Mouse (Mus musculus): Measurements from ENCODE around the gene Angptl4. TPM values are rescaled to one million over a fixed set of nuclear protein-coding genes. Genes with fewer than 3 reads are reported as not detected.

Gene Angptl4
- polyA plus RNA-seq, 1 experiment from 2014 or later = 39.0 TPM

GRCm38 (mm10) chr17:33771617-33772016 lies 10.0 kb downstream of the Angptl4 start:
- no peak for DNase-seq (ENCODE audit: low spot score)
- H3K36me3 ChIP-seq (replicated peaks) = peaks cover 24% of the 10 kb centered on the region
- no peak overlapping the region for H3K4me3 ChIP-seq
- WGBS = 95% methylated on average over 4 of the region's 4 CpGs
- no peaks in the 10 kb centered on the region for H3K9me3 ChIP-seq
- H3K27ac ChIP-seq (replicated peaks) = no peak overlapping the region
- no peaks in the 10 kb centered on the region for H3K27me3 ChIP-seq (replicated peaks; ENCODE audit: low read depth, poor library complexity, severe bottlenecking)
- no peaks in the 10 kb centered on the region for H3K4me1 ChIP-seq

GRCm38 (mm10) chr17:33766389-33766788 lies 15.2 kb downstream of the Angptl4 start:
- DNase-seq (ENCODE audit: low spot score) = no peak
- WGBS = 84% methylated on average over 3 of the region's 3 CpGs
- H3K4me3 ChIP-seq = no peak overlapping the region
- no peak overlapping the region for H3K27ac ChIP-seq (replicated peaks)
- no peaks in the 10 kb centered on the region for H3K27me3 ChIP-seq (replicated peaks; ENCODE audit: low read depth, poor library complexity, severe bottlenecking)
- no peaks in the 10 kb centered on the region for H3K36me3 ChIP-seq (replicated peaks)
- H3K9me3 ChIP-seq = no peaks in the 10 kb centered on the region
- H3K4me1 ChIP-seq = no peaks in the 10 kb centered on the region

DNA sequence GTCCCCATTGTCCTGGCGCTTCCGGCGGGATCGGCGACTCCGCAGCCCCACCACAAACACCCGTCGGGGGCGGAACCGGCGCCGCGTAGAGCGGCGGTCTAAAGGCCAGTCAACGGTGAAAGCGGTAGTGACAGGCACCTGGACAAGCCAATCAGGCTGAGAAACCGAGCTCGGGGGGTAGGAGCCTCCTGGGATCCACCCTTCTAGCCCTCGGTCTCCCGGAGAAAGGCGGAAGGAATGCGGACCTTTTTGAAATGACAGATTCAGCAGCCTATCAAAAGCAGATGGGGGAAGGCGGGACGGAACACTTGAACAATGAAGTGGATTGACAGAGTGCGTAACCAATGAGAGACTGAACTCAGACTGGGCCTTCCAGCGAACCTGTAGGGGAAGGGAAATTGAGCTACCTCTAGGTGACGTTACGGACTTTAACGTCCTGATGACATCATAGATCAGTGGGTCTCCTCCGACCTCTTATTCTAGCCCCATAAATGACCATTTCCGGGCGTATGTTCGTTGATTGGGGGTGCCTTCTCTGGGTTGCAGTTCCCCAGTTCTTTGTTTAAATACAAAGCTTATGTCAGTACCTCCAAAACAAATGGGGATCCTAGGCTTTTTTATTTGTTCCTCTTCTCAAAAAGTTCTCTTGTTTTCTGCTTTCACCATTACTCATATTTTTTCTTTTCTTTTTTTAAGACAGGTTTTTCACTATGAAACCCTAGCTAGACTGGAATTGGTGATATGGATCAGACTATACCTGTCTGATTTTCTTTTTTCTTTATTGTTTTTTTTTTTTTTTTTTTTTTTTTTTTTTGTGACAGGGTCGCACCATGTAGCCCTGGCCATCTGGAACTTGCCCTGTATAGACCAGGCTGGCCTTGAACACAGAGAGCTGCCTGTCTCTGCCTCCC lies 21.1 kb downstream of the Angptl4 start, which contains the start of gene Rab11b:
Gene Rab11b (minus strand): TSS at position 276 of the 911 bp plus-strand sequence.
- Histone ChIP-seq H3K4me3 (peak within 1 kb of the TSS; percentile 93), H3K9me3 (no peaks in the 10 kb centered on the region), H3K36me3 (replicated peaks) (peaks cover 29% of the 10 kb centered on the region), H3K27me3 (replicated peaks; ENCODE audit: low read depth, poor library complexity, severe bottlenecking) (no peaks in the 10 kb centered on the region), H3K27ac (replicated peaks) (peak within 1 kb of the TSS; percentile 100), H3K4me1 (peaks cover 43% of the 10 kb centered on the region)
- 3% methylated on average over 35 of the region's 35 CpGs for WGBS
- peak; percentile 99 for DNase-seq (ENCODE audit: low spot score)

DNA sequence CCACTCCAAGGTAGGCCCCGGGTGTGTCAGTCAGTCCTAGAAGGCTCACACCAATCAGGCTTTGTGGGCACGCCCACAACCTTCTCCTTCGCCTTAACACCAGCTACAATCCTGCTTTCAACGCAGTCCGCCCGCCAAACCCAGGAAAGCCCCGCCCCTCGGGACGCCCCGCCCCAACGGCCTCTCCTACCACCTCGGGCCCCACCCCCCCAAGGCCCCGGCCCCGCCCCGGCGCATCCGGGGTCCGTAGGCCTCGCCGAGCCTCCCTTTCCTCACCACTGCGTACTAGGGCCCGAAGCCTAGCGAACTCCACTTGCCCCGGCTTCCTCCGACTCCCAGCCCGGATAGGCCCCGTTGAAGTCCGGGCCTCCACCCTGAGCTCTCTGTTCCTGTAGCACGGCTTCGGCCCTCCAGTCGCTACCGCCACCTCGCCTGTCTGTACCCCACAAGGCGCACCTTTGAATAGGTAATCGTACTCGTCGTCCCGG lies 21.8 kb downstream of the Angptl4 start:
- peaks cover 33% of the 10 kb centered on the region for H3K36me3 ChIP-seq (replicated peaks)
- peak overlapping the region; percentile 100 for H3K27ac ChIP-seq (replicated peaks)
- peak; percentile 96 for DNase-seq (ENCODE audit: low spot score)
- no peaks in the 10 kb centered on the region for H3K27me3 ChIP-seq (replicated peaks; ENCODE audit: low read depth, poor library complexity, severe bottlenecking)
- WGBS = under 1% methylated on average over 38 of the region's 38 CpGs
- H3K4me3 ChIP-seq = peak overlapping the region; percentile 93
- no peaks in the 10 kb centered on the region for H3K9me3 ChIP-seq
- H3K4me1 ChIP-seq = peaks cover 46% of the 10 kb centered on the region

DNA sequence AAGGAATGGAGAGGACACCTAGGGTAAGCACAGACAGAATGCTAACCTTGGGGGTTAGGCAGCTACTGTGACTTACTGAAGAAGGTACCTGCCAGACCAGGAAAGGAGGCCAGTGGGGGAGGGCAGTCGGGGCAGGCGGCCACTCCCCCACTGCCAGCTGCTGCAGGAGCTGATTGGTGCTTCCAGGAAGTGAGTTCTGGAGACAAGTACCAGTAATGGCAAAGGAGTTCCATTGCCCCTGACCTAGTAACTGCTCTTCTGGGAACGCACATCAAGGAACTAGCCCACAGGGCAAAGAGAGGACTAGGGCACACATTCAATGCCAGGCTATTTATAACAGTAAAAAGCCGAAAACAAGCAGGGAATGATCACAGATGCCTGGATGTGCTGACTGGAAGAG lies 24.4 kb downstream of the Angptl4 start:
- Histone ChIP-seq H3K9me3 (no peaks in the 10 kb centered on the region), H3K4me3 (no peak overlapping the region), H3K27me3 (replicated peaks; ENCODE audit: low read depth, poor library complexity, severe bottlenecking) (no peaks in the 10 kb centered on the region), H3K4me1 (peaks cover 46% of the 10 kb centered on the region), H3K36me3 (replicated peaks) (peaks cover 47% of the 10 kb centered on the region), H3K27ac (replicated peaks) (no peak overlapping the region)
- 69% methylated on average over 4 of the region's 4 CpGs for WGBS
- no peak for DNase-seq (ENCODE audit: low spot score)

GRCm38 (mm10) chr17:33756108-33756790 lies 25.4 kb downstream of the Angptl4 start:
- H3K36me3 ChIP-seq (replicated peaks) = peaks cover 57% of the 10 kb centered on the region
- no peaks in the 10 kb centered on the region for H3K9me3 ChIP-seq
- DNase-seq (ENCODE audit: low spot score) = no peak
- 89% methylated on average over 3 of the region's 3 CpGs for WGBS
- no peak overlapping the region for H3K4me3 ChIP-seq
- no peak overlapping the region for H3K27ac ChIP-seq (replicated peaks)
- no peaks in the 10 kb centered on the region for H3K27me3 ChIP-seq (replicated peaks; ENCODE audit: low read depth, poor library complexity, severe bottlenecking)
- H3K4me1 ChIP-seq = peaks cover 46% of the 10 kb centered on the region

DNA sequence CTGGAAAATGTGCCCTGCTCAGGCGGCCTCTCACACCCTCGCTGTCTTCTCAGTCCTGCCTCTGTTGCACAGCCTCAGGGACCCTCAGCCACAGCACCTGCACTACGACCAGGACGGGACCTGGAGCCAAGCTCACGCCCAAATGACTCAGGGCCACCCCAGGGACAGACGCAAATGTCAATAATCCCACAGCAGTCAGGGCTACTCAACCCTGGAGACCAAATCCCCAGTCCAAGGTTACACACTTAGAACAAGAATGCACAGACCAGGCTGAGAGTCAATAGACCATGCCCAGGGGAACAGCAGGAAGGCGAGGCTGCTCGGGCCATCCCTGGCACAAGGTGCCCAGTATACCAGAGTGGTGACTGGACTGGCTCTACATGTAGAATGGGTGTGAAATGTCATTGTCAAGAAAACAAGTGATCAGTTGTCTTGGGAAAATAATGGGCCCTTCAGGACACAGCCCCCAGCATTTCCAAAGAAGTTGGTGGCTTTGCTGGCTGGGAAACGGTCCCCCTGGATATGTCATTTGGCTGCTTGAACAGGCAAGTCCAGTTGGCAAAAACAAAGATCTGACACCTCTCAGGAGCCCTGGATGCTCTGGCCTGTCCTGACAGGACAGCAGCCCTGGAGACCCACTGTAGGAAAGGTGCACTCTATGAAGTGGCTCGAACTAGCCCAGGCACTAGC lies 26.1 kb downstream of the Angptl4 start:
- Histone ChIP-seq H3K27me3 (replicated peaks; ENCODE audit: low read depth, poor library complexity, severe bottlenecking) (no peaks in the 10 kb centered on the region), H3K36me3 (replicated peaks) (peaks cover 63% of the 10 kb centered on the region), H3K4me1 (peaks cover 46% of the 10 kb centered on the region), H3K9me3 (no peaks in the 10 kb centered on the region), H3K27ac (replicated peaks) (no peak overlapping the region), H3K4me3 (no peak overlapping the region)
- DNase-seq (ENCODE audit: low spot score) = no peak
- 86% methylated on average over 10 of the region's 10 CpGs for WGBS

GRCm38 (mm10) chr17:33754656-33755055 lies 27.0 kb downstream of the Angptl4 start:
- H3K9me3 ChIP-seq = no peaks in the 10 kb centered on the region
- DNase-seq (ENCODE audit: low spot score) = no peak
- H3K4me3 ChIP-seq = no peak overlapping the region
- peaks cover 43% of the 10 kb centered on the region for H3K4me1 ChIP-seq
- WGBS = 64% methylated on average over 1 of the region's 1 CpGs
- H3K36me3 ChIP-seq (replicated peaks) = peaks cover 73% of the 10 kb centered on the region
- no peak overlapping the region for H3K27ac ChIP-seq (replicated peaks)
- no peaks in the 10 kb centered on the region for H3K27me3 ChIP-seq (replicated peaks; ENCODE audit: low read depth, poor library complexity, severe bottlenecking)

DNA sequence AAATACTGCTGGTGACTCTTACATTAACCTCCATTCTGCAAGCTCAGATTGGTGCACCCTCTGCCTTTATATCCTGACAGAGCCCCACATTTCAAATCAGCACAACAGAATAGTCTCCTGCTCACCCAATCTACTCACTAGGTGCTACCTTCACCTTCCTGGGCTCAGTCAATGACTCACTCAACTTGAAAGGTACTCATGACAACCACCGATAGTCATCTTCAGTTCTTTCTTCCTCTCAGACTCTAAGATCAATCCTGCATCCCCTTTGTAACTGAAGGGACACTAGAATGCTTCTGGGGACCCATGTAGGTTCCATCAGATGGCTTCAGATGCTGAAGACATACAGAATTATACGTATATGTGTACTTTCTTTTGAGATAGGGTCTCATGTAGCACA lies 29.3 kb downstream of the Angptl4 start:
- Histone ChIP-seq H3K36me3 (replicated peaks) (peaks cover 83% of the 10 kb centered on the region), H3K27me3 (replicated peaks; ENCODE audit: low read depth, poor library complexity, severe bottlenecking) (no peaks in the 10 kb centered on the region), H3K4me1 (peaks cover 21% of the 10 kb centered on the region), H3K27ac (replicated peaks) (no peak overlapping the region), H3K9me3 (no peaks in the 10 kb centered on the region), H3K4me3 (no peak overlapping the region)
- WGBS = 96% methylated on average over 2 of the region's 2 CpGs
- no peak for DNase-seq (ENCODE audit: low spot score)

DNA sequence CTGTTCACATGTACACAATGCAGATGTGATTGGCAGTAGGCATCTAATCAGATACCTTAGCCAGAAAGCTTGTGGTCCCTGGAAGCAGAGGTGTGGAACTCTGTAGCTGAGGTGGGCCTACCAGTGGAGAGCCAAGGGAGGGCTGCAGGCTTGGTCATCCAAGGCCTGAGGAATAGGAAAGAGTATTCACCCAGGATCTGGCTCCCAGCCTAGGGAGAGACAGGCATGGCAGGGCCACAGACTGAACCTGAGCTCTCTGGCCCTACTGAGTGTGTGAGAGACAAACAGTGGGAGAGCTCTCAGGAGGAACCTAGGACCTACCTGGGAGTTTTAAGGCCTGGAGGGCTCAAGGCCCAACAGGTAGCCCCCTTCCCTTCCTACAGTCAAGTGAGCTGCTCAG lies 30.4 kb downstream of the Angptl4 start:
- Histone ChIP-seq H3K27ac (replicated peaks) (no peak overlapping the region), H3K36me3 (replicated peaks) (peaks cover 81% of the 10 kb centered on the region), H3K4me3 (no peak overlapping the region)

DNA sequence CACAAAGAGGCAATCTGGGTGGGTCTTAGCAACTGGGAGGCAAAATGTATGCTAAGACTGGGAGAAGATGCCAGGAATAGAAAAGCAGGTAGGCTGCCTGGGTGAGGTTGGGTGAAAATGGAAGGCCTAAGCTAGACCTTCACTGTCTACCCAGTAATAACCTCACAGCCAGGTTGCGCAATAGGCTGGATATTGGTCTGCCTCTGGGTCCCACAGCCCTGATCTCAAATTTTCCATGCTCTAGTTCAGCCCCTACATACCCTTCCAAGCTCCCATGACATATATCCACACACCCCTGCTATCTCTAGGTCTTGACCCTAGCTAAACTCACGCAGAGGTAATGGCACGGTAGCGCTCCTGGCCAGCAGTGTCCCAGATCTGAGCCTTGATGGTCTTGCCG lies 32.2 kb downstream of the Angptl4 start:
- H3K36me3 ChIP-seq (replicated peaks) = peaks cover 88% of the 10 kb centered on the region
- DNase-seq (ENCODE audit: low spot score) = no peak
- no peaks in the 10 kb centered on the region for H3K9me3 ChIP-seq
- no peaks in the 10 kb centered on the region for H3K4me1 ChIP-seq
- no peak overlapping the region for H3K27ac ChIP-seq (replicated peaks)
- no peaks in the 10 kb centered on the region for H3K27me3 ChIP-seq (replicated peaks; ENCODE audit: low read depth, poor library complexity, severe bottlenecking)
- WGBS = 98% methylated on average over 5 of the region's 5 CpGs
- no peak overlapping the region for H3K4me3 ChIP-seq

More for the DNA sequence above, 30.4 kb downstream of the Angptl4 start:
- H3K27me3 ChIP-seq (replicated peaks; ENCODE audit: low read depth, poor library complexity, severe bottlenecking) = no peaks in the 10 kb centered on the region
- H3K9me3 ChIP-seq = no peaks in the 10 kb centered on the region
- DNase-seq (ENCODE audit: low spot score) = no peak
- H3K4me1 ChIP-seq = peaks cover 10% of the 10 kb centered on the region

- peak; percentile 27 for DNase-seq (ENCODE audit: low spot score)
- Histone ChIP-seq H3K4me1 (peaks cover 4% of the 10 kb centered on the region), H3K27me3 (replicated peaks; ENCODE audit: low read depth, poor library complexity, severe bottlenecking) (no peaks in the 10 kb centered on the region), H3K36me3 (replicated peaks) (peaks cover 64% of the 10 kb centered on the region), H3K27ac (replicated peaks) (no peak overlapping the region), H3K4me3 (no peak overlapping the region), H3K9me3 (no peaks in the 10 kb centered on the region)
- WGBS = 79% methylated on average over 2 of the region's 2 CpGs
These were observed 35.6 kb downstream of the Angptl4 start for GRCm38 (mm10) chr17:33746011-33746410.
